Mouse (Mus musculus): Measurements from ENCODE around the gene Ttc23. TPM values are rescaled to one million over a fixed set of nuclear protein-coding genes. Genes with fewer than 3 reads are reported as not detected.

The Ttc23 gene
- total RNA-seq (2015; ENCODE audit: low replicate concordance) (0.84 TPM in 1 of 2 replicates, not detected in the other), total RNA-seq (2017; ENCODE audit: low replicate concordance) (0.60 and 2.4 TPM in 2 replicates)

DNA sequence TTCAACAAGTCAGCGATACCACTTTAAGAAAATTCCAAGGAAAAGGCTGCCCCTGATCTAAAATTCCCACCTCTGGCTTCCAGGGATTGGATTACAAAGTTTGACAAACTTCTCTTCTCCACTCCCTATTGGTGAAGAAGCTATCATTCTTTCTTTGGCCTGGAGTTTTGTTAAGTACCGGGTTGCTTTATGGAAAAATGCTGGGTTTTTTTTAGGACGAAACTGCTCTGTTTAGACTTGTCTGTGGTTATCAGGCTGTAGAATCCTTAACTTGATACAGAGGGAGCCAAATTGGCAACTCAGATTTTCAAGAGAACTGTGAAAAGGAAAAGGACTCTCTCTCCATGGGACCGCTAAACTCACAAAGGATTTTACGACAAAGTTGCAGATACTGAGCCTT lies at the start of gene Ttc23:
TSS of gene Ttc23 (plus strand) at position 134 of the 400 bp plus-strand sequence.
- ATAC-seq (replicated peaks; ENCODE audit: low FRiP score, poor library complexity, severe bottlenecking), result no peak

DNA sequence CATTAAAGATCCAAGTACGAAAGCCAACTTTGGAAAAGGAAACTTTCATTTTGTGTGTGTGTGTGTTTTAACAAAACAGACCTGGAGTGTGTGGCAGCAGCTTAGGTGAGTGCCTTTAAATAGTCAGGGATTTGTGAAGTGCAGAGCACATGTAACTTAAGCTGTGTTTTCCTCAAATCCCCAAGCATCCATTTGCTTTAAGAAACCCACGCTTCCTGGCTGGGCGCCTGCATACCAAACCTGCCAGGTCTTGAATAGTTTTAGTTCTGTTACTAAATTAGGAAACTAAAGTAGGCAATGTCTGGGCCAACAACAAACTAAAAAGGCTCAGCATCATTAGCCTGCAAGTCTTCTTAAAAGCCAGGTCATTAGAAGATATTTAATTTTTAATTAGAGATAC lies 49.2 kb upstream of the Ttc23 start:
- no peak for ATAC-seq (replicated peaks; ENCODE audit: low FRiP score, poor library complexity, severe bottlenecking)

DNA sequence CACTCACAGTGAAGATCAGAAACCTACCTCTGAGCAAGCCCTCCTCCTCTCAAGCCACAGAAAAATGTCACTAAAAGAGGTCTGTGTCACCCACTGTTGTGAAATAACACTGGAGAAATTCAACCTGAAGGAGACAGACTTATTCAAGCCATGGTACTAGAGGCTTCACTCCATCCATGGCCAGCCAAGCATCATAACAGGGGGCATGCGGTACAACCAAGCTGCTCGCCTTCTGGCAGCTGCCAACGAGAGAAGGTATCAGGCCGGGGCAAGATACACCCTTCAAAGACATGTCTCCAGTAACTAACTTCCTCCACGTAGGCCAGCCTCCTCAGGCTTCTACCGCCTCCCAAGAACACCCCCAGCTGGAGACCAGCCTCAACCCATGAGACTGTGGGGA lies 42.1 kb upstream of the Ttc23 start:
- ATAC-seq (replicated peaks; ENCODE audit: low FRiP score, poor library complexity, severe bottlenecking), result no peak

- ATAC-seq (replicated peaks; ENCODE audit: low FRiP score, poor library complexity, severe bottlenecking), result no peak
These were observed 41.0 kb upstream of the Ttc23 start for GRCm38 (mm10) chr7:67606250-67606649.

DNA sequence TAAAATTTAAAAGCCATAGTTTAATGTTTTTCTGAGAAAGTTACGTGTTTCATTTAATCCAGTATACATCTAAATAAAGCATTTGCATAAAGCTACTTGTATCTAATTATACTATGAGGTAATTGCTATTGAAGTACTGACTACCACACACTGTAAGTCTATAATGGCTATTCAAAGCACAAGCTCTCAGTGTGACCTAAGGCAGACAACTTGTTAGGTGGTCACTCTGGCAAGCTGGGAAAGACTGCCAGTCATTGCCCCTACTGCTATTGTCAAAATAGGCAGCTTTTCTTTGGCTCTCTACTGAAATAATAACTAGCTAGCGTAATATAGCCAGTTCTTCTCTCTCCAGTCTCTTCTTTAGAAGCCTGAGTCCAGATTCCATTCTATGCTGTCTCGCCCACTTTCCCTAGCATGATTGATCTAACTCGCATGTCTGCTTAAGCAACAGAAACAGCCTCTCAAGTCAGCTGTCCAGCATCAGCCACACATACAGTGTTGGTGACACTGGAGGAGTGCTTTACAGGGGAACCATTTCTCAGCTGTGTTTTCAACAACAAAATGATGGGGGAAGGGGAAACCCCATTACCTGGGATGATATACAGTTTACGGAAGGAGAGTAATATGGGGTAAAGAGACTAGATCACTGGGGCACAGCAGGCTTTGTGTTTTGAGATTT lies 39.4 kb upstream of the Ttc23 start:
- ATAC-seq (replicated peaks; ENCODE audit: low FRiP score, poor library complexity, severe bottlenecking), result no peak

DNA sequence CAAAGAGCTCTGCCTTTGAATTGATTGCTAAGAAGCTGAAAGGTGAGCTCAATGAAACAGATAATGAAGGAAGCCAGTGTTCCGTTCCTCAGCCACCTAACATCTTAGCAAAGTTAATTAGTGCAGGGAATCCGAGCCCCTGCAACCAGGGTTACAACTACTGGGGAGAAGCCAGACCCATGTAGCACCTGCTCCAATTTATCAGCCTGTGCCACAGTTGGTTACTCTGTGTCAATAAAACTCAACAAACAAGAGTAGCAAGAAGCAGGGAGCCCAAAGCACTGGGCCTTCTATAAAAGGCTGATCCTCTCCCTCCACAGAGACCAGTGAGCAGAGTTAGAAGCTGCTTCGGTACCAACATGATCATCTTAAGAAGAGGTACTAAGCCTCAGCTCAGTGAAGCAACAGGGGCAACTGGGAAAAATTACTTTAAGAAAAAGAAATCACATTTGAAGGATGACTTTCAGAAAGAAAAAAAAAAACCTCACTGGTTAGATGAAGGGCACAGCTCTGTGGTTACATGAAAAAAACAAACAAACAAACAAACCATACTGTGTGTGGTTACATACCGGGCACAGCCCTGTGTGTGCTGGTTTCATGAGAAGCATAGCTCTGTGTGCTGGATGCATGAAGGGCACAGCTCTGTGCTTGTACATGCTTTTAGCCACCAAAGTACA lies 38.7 kb upstream of the Ttc23 start:
- no peak for ATAC-seq (replicated peaks; ENCODE audit: low FRiP score, poor library complexity, severe bottlenecking)

GRCm38 (mm10) chr7:67613795-67614463 lies 33.3 kb upstream of the Ttc23 start:
- ATAC-seq (replicated peaks; ENCODE audit: low FRiP score, poor library complexity, severe bottlenecking), result no peak

DNA sequence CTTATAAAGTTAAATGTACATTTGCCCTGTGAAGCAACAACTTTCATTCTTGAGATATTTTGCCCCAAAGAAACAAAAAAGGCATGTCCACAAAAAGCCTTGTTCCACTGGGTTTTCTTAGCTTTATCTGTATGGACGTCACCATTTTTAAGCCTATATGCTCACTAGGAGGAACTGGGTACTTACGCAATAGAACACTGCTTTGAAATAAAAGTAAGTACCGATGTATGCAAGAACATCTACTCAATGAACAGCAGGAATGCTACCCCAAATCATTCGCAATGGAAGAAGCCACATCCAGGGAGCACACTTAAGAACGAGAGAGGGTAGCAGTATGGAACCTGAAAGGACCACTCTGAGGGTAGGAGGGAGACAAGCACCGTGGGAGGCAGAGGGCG lies 32.7 kb upstream of the Ttc23 start:
- ATAC-seq (replicated peaks; ENCODE audit: low FRiP score, poor library complexity, severe bottlenecking), result no peak

DNA sequence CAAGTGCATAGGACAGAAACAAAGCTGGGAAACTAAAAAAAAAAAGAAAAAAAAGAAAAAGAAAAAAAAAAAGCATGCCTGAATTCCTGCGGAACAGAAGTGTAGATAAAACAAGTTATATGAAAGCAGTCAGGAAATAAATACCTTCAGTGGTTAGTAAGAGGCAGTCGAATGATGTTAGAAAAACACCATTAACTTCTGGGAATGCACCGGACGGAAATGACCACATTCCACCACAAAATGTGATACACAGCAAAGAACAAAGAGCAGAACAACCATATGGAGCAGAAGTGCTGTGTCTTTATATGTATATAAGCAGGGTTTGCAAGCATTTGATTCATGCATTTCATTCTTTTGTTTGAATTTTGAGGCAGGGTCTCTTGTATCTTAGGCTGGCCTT lies 30.3 kb upstream of the Ttc23 start:
- no peak for ATAC-seq (replicated peaks; ENCODE audit: low FRiP score, poor library complexity, severe bottlenecking)

GRCm38 (mm10) chr7:67617646-67618045 lies 29.6 kb upstream of the Ttc23 start:
- ATAC-seq (replicated peaks; ENCODE audit: low FRiP score, poor library complexity, severe bottlenecking), result no peak

GRCm38 (mm10) chr7:67618316-67618715 lies 28.9 kb upstream of the Ttc23 start:
- ATAC-seq (replicated peaks; ENCODE audit: low FRiP score, poor library complexity, severe bottlenecking), result no peak

GRCm38 (mm10) chr7:67619836-67620235 lies 27.4 kb upstream of the Ttc23 start:
- no peak for ATAC-seq (replicated peaks; ENCODE audit: low FRiP score, poor library complexity, severe bottlenecking)

GRCm38 (mm10) chr7:67622151-67622550 lies 25.1 kb upstream of the Ttc23 start:
- ATAC-seq (replicated peaks; ENCODE audit: low FRiP score, poor library complexity, severe bottlenecking), result no peak

- ATAC-seq (replicated peaks; ENCODE audit: low FRiP score, poor library complexity, severe bottlenecking), result no peak
These were observed 20.5 kb upstream of the Ttc23 start for GRCm38 (mm10) chr7:67626671-67627070.

GRCm38 (mm10) chr7:67629681-67630080 lies 17.5 kb upstream of the Ttc23 start:
- ATAC-seq (replicated peaks; ENCODE audit: low FRiP score, poor library complexity, severe bottlenecking), result no peak

DNA sequence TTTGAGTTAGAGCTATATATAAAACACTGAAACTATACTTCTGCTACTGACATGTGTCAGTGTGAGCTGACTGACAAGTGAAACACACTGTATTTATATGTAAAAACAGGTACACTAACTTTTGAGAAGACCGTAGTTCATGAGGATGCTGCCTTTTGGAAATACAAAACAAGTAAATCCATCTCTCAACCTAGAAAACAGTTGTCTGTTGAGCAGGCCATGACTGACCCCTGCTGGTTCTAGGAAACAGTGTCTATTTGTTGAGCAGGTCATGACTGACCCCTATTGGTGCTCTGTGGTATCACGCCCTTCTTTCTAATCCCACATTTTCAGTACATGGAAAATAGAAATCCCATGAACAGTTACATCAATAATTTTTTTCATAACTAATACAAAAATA lies 16.4 kb upstream of the Ttc23 start:
- ATAC-seq (replicated peaks; ENCODE audit: low FRiP score, poor library complexity, severe bottlenecking), result peak; percentile 86

DNA sequence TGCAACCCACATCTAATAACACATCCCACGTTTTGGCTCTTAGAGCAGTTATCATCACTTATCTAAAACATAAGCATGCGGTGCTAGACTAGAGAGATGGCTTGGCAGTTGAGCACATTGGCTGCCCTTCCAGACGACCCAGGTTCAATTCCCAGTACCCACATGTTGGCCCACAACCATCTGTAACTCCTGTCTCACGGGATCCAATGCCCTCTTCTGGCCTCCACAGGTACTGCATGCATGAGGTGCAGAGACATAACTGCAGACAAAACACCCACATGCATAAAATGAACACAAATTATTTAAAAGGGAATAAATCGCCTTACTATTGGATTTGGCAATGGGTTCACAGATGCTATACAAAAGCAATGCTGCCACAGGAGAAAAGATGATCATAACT lies 14.8 kb upstream of the Ttc23 start:
- ATAC-seq (replicated peaks; ENCODE audit: low FRiP score, poor library complexity, severe bottlenecking), result 0 out of 2 replicates have a peak, but pooled peaks have one; percentile 53

- no peak for ATAC-seq (replicated peaks; ENCODE audit: low FRiP score, poor library complexity, severe bottlenecking)
These were observed 13.0 kb upstream of the Ttc23 start for GRCm38 (mm10) chr7:67634210-67634609.

- no peak for ATAC-seq (replicated peaks; ENCODE audit: low FRiP score, poor library complexity, severe bottlenecking)
These were observed 11.0 kb upstream of the Ttc23 start for GRCm38 (mm10) chr7:67636161-67636560.

DNA sequence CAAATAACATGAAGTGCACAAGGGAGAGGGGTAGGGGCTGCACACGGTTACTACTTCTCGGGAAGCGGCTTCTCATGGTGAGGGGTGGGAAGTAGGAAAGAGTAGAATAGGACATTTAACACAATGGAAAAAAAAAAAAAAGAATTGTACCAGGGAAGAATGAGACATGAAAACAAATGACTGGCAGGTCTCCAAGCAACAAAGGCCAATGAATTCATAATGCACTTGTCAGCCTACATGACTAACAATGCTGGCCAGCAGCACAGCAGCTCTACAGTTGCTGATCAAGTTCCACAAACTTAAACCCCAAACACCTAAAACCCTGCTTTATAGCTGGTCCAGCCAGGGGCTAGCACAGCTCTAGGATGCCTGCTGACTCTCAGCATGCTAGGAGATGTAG lies 8.2 kb upstream of the Ttc23 start:
- no peak for ATAC-seq (replicated peaks; ENCODE audit: low FRiP score, poor library complexity, severe bottlenecking)

GRCm38 (mm10) chr7:67642955-67643354 lies 4.3 kb upstream of the Ttc23 start:
- no peak for ATAC-seq (replicated peaks; ENCODE audit: low FRiP score, poor library complexity, severe bottlenecking)
